Mouse (Mus musculus) stomach, embryonic 14.5 days (tissue): Measurements from ENCODE around the gene Myg1. TPM values are rescaled to one million over a fixed set of nuclear protein-coding genes. Genes with fewer than 3 reads are reported as not detected.

Experiments
- ATAC-seq: fragments of 200-750 bp; cut with Nextera tagmentation; 2 replicates; pipeline ENCODE4 v1.8.0; 2017; ENCODE audit warnings: low read depth, moderate TSS enrichment; ENCODE audit not compliant: insufficient number of reproducible peaks, insufficient read depth, low FRiP score
- H3K27ac ChIP-seq: fragments of 300-500 bp; sonication (generic); 2 replicates; pipeline ENCODE4 v1.5.1; 2014; ENCODE audit warnings: mild to moderate bottlenecking, low read length, moderate library complexity, mixed read lengths
- H3K27me3 ChIP-seq: fragments of 300-500 bp; sonication (generic); 2 replicates; pipeline ENCODE4 v1.6.1; 2014; ENCODE audit warnings: low read length, control low read depth, mixed read lengths; ENCODE audit not compliant: control insufficient read depth, insufficient read depth
- H3K36me3 ChIP-seq: fragments of 300-500 bp; sonication (generic); 2 replicates; pipeline ENCODE4 v1.6.1; 2014; ENCODE audit warnings: mild to moderate bottlenecking, control low read depth, low read length, moderate library complexity, mixed read lengths; ENCODE audit not compliant: control insufficient read depth, insufficient read depth
- H3K4me1 ChIP-seq: fragments of 300-500 bp; sonication (generic); 2 replicates; pipeline ENCODE4 v1.6.1; 2014; ENCODE audit warnings: low read length, control low read depth, mixed read lengths; ENCODE audit not compliant: control insufficient read depth, insufficient read depth
- H3K4me2 ChIP-seq: fragments of 300-500 bp; sonication (generic); replicated peaks from 2 replicates; pipeline ENCODE4 v1.6.1; 2014; ENCODE audit warnings: low read depth, low read length, control low read depth
- H3K4me3 ChIP-seq: fragments of 300-500 bp; sonication (generic); 2 replicates; pipeline ENCODE4 v1.5.1; 2014; ENCODE audit warnings: low read depth, low read length, control low read depth
- H3K9ac ChIP-seq: fragments of 300-500 bp; sonication (generic); replicated peaks from 2 replicates; pipeline ENCODE4 v1.6.1; 2014; ENCODE audit warnings: low read depth, mild to moderate bottlenecking, control low read depth, low read length, moderate library complexity, mixed read lengths
- H3K9me3 ChIP-seq: fragments of 300-500 bp; sonication (generic); 2 replicates; pipeline ENCODE4 v1.6.1; 2016; ENCODE audit warnings: low read depth, low read length, control low read depth; ENCODE audit not compliant: control insufficient read depth
- WGBS: fragments of 180-500 bp; shearing (Covaris S2); extraction: QIAGEN DNeasy Blood & Tissue Kit; methylation state at CpG from one replicate; pipeline ENCODE4 v1.1.7; 2014; 5-methylcytosine and 5-hydroxymethylcytosine counted together
- polyA plus RNA-seq: library from polyadenylated mRNA; unstranded; fragments of >200 nt; fragmentation: Nextera tagmentation; extraction: Ambion mirVana; gene quantifications from 2 replicates; pipeline ENCODE4 v1.2.1, GENCODE M21; 2014

The Myg1 gene
- polyA plus RNA-seq, 1 experiment from 2014 or later, result 109 TPM

GRCm38 (mm10) chr15:102352177-102352576, 20.7 kb downstream of the Myg1 start:
- no peak for ATAC-seq
- Histone ChIP-seq H3K4me3 (no peak overlapping the region), H3K36me3 (no peaks in the 10 kb centered on the region; the same call in 1 of the 2 replicates), H3K9ac (no peak overlapping the region), H3K9me3 (no peaks in the 10 kb centered on the region), H3K4me1 (peaks cover 10% of the 10 kb centered on the region; the same call in 1 of the 2 replicates), H3K27me3 (no peaks in the 10 kb centered on the region), H3K27ac (no peak overlapping the region), H3K4me2 (no peak overlapping the region)
- WGBS, result 58% methylated on average over 2 of the region's 2 CpGs

GRCm38 (mm10) chr15:102353986-102354385, 22.5 kb downstream of the Myg1 start:
- 0 out of 2 replicates have a peak, but pooled peaks cover 6% of the 10 kb centered on the region for H3K27me3 ChIP-seq
- H3K4me2 ChIP-seq, result no peak overlapping the region
- WGBS, result 86% methylated on average over 2 of the region's 2 CpGs
- no peaks in the 10 kb centered on the region for H3K36me3 ChIP-seq
- ATAC-seq, result no peak
- H3K4me3 ChIP-seq, result no peak overlapping the region
- H3K9ac ChIP-seq, result no peak overlapping the region
- no peak overlapping the region for H3K27ac ChIP-seq
- no peaks in the 10 kb centered on the region for H3K9me3 ChIP-seq
- peaks cover 17% of the 10 kb centered on the region; the same call in 1 of the 2 replicates for H3K4me1 ChIP-seq

- Histone ChIP-seq H3K27ac (peak overlapping the region; percentile 80), H3K27me3 (0 out of 2 replicates have a peak, but pooled peaks cover 7% of the 10 kb centered on the region), H3K9ac (peak overlapping the region; percentile 53), H3K36me3 (no peaks in the 10 kb centered on the region), H3K4me1 (peaks cover 11% of the 10 kb centered on the region; the same call in 1 of the 2 replicates), H3K4me3 (peak overlapping the region; percentile 53), H3K4me2 (peak overlapping the region; percentile 96), H3K9me3 (no peaks in the 10 kb centered on the region)
- WGBS, result under 1% methylated on average over 47 of the region's 49 CpGs
- ATAC-seq, result peak; percentile 40; the same call in 1 of the 2 replicates
These were observed 23.8 kb downstream of the Myg1 start for GRCm38 (mm10) chr15:102355134-102355870.

GRCm38 (mm10) chr15:102355871-102356441, 24.4 kb downstream of the Myg1 start:
- Histone ChIP-seq H3K27me3 (0 out of 2 replicates have a peak, but pooled peaks cover 7% of the 10 kb centered on the region), H3K27ac (peak overlapping the region; percentile 80), H3K9ac (peak overlapping the region; percentile 53), H3K4me1 (peaks cover 11% of the 10 kb centered on the region; the same call in 1 of the 2 replicates), H3K36me3 (no peaks in the 10 kb centered on the region), H3K4me2 (peak overlapping the region; percentile 96), H3K4me3 (peak overlapping the region; percentile 53), H3K9me3 (no peaks in the 10 kb centered on the region)
- 3% methylated on average over 38 of the region's 38 CpGs for WGBS
- peak; percentile 29; the same call in 1 of the 2 replicates for ATAC-seq

- Histone ChIP-seq H3K27me3 (0 out of 2 replicates have a peak, but pooled peaks cover 7% of the 10 kb centered on the region), H3K4me2 (peak overlapping the region; percentile 96), H3K4me1 (peaks cover 8% of the 10 kb centered on the region; the same call in 1 of the 2 replicates), H3K36me3 (no peaks in the 10 kb centered on the region), H3K4me3 (peak overlapping the region; percentile 53; the same call in 1 of the 2 replicates), H3K9ac (no peak overlapping the region), H3K9me3 (no peaks in the 10 kb centered on the region), H3K27ac (peak overlapping the region; percentile 80; the same call in 1 of the 2 replicates)
- 44% methylated on average over 16 of the region's 16 CpGs for WGBS
- ATAC-seq, result no peak
These were observed 25.2 kb downstream of the Myg1 start for GRCm38 (mm10) chr15:102356501-102357325.

- H3K9ac ChIP-seq, result no peak overlapping the region
- H3K9me3 ChIP-seq, result no peaks in the 10 kb centered on the region
- 0 out of 2 replicates have a peak, but pooled peaks cover 7% of the 10 kb centered on the region for H3K27me3 ChIP-seq
- H3K27ac ChIP-seq, result no peak overlapping the region
- no peaks in the 10 kb centered on the region for H3K36me3 ChIP-seq
- peaks cover 19% of the 10 kb centered on the region for H3K4me1 ChIP-seq
- no peak for ATAC-seq
- peak overlapping the region; percentile 4; the same call in 1 of the 2 replicates for H3K4me3 ChIP-seq
- H3K4me2 ChIP-seq, result peak overlapping the region; percentile 32
- 3% methylated on average over 25 of the region's 25 CpGs for WGBS
These were observed 26.6 kb downstream of the Myg1 start for GRCm38 (mm10) chr15:102358126-102358525.

GRCm38 (mm10) chr15:102358834-102359233, 27.3 kb downstream of the Myg1 start:
- Histone ChIP-seq H3K9me3 (no peaks in the 10 kb centered on the region), H3K4me2 (no peak overlapping the region), H3K4me3 (no peak overlapping the region), H3K4me1 (peaks cover 19% of the 10 kb centered on the region), H3K36me3 (no peaks in the 10 kb centered on the region), H3K27ac (no peak overlapping the region), H3K9ac (no peak overlapping the region), H3K27me3 (0 out of 2 replicates have a peak, but pooled peaks cover 7% of the 10 kb centered on the region)
- no peak; the same call in 1 of the 2 replicates for ATAC-seq
- WGBS, result 33% methylated on average over 5 of the region's 5 CpGs

GRCm38 (mm10) chr15:102362648-102363047, 31.1 kb downstream of the Myg1 start:
- Histone ChIP-seq H3K27ac (peak overlapping the region; percentile 63), H3K27me3 (0 out of 2 replicates have a peak, but pooled peaks cover 7% of the 10 kb centered on the region), H3K36me3 (no peaks in the 10 kb centered on the region), H3K4me3 (peak overlapping the region; percentile 9), H3K4me2 (peak overlapping the region; percentile 40), H3K4me1 (peaks cover 24% of the 10 kb centered on the region), H3K9me3 (no peaks in the 10 kb centered on the region), H3K9ac (0 out of 2 replicates have a peak overlapping the region, but pooled peaks have one; percentile 18)
- 12% methylated on average over 14 of the region's 14 CpGs for WGBS
- no peak for ATAC-seq
